Mouse (Mus musculus) lung, adult 2 months (tissue): ENCODE results near the gene Pcbp4. TPM values are rescaled to one million over a fixed set of nuclear protein-coding genes. Genes with fewer than 3 reads are reported as not detected.

ENCODE experiments used
- DNase-seq: peaks from one replicate; pipeline ENCODE4 v3.0.0; 2022
- H3K4me1 ChIP-seq: fragments of 200-500 bp; 2 replicates; pipeline ENCODE4 v1.6.1; 2011; ENCODE audit warnings: low read length; ENCODE audit not compliant: control insufficient read depth, insufficient read depth
- H3K4me3 ChIP-seq: fragments of 200-500 bp; replicated peaks from 2 replicates; pipeline ENCODE3; 2011; ENCODE audit warnings: low read depth, mild to moderate bottlenecking, control low read depth, low read length; ENCODE audit errors: extremely low read depth
- CTCF ChIP-seq: fragments of 200-500 bp; IDR thresholded peaks from 2 replicates; pipeline ENCODE4 v1.5.1; 2011; ENCODE audit warnings: mild to moderate bottlenecking, low read length, control low read depth; ENCODE audit not compliant: insufficient read depth
- POLR2A ChIP-seq: fragments of 200-500 bp; IDR thresholded peaks from 2 replicates; pipeline ENCODE4 v1.6.1; 2011; ENCODE audit warnings: low read depth, mild to moderate bottlenecking, control low read depth, low read length, borderline replicate concordance; ENCODE audit errors: extremely low read depth
- WGBS: fragments of 180-500 bp; shearing (Covaris S2); methylation state at CpG from one replicate; pipeline ENCODE4 v1.1.7; 2018; 5-methylcytosine and 5-hydroxymethylcytosine counted together
- polyA plus RNA-seq: library from polyadenylated mRNA; depleted of rRNA; stranded (reverse); fragments of >200 nt; gene quantifications from 2 replicates; pipeline ENCODE4 v1.2.3, GENCODE M21; 2012

Pcbp4 gene
- polyA plus RNA-seq, 1 experiment, result 70.7 TPM

GRCm38 (mm10) chr9:106454071-106454761 lies 1.1 kb downstream of the Pcbp4 start:
- H3K4me1 ChIP-seq, result peaks cover 14% of the 10 kb centered on the region
- peak overlapping the region; percentile 73 for H3K4me3 ChIP-seq
- TF ChIP-seq POLR2A (no peak), CTCF (no peak)
- 18% methylated on average over 18 of the region's 20 CpGs for WGBS
- DNase-seq, result no peak

DNA sequence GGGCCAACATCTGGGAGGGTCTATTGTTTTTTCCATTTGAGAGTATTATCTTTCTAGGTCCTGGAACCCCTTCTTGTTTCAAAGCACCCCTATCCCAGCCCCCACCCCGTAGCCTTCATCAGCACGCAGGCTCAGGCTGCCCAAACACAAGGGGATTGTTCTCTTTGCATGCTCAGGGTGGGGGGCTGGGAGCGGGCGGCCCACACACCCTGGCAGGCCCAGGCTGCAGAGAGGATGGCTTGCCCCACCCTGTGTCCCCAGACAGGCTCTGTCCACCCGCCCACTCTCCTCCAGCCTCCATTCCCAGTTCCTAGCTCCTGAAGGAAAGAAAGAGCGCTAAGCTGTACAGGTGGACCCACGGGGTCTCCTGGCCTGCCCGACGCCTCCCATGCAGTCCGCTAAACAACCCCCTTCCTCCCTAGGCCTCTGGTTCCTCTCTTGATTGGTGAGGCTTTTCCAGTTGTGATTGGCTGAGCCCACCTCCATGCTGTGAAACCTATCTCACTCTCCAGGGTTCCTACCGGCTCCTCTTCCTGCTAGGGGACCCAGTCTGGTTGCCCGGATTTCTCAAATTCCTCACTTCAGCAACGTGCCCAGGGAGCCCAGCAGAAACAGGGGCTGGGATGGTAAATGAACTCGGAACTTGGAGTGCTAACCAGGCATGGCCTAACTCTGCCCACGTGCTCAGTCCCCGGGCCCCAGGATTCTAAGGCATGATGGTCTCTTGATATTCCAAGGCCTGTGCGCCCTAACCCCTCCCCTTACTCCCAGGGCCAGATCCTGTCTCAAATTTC lies 2.0 kb downstream of the Pcbp4 start:
- Histone ChIP-seq H3K4me1 (peaks cover 11% of the 10 kb centered on the region), H3K4me3 (no peak overlapping the region)
- TF ChIP-seq CTCF (no peak), POLR2A (no peak)
- no peak for DNase-seq
- 55% methylated on average over 17 of the region's 17 CpGs for WGBS

GRCm38 (mm10) chr9:106456325-106457162 lies 3.5 kb downstream of the Pcbp4 start:
- WGBS, result 60% methylated on average over 15 of the region's 15 CpGs
- DNase-seq, result no peak
- H3K4me1 ChIP-seq, result peaks cover 5% of the 10 kb centered on the region; the same call in 1 of the 2 replicates
- TF ChIP-seq POLR2A, result no peak
- no peak for TF ChIP-seq CTCF
- H3K4me3 ChIP-seq, result no peak overlapping the region

DNA sequence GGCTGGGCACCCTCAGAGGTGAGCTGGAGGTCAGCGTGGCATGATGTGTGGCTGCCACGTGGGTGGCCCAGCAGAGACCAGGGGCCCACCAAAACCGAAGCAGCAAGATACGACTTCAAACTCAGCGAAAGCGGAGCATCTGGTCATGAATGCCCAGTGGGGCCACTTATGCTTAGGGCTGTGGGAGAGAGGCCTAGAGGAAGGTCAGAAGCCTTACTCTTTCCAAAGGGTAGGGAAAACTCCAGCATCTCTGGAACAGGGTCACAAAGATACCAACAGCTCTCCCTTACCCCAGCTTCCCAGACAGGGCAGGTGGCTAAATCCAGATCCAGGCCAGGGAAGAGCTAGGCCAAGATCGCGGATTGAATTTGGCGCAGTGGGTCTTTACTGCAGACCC lies 4.1 kb downstream of the Pcbp4 start:
- H3K4me3 ChIP-seq, result no peak overlapping the region
- H3K4me1 ChIP-seq, result peaks cover 5% of the 10 kb centered on the region; the same call in 1 of the 2 replicates
- TF ChIP-seq POLR2A (no peak), CTCF (no peak)
- WGBS, result 72% methylated on average over 9 of the region's 9 CpGs
- no peak for DNase-seq

- 81% methylated on average over 5 of the region's 5 CpGs for WGBS
- DNase-seq, result no peak
- H3K4me3 ChIP-seq, result no peak overlapping the region
- peaks cover 4% of the 10 kb centered on the region; the same call in 1 of the 2 replicates for H3K4me1 ChIP-seq
- no peak for TF ChIP-seq CTCF
- no peak for TF ChIP-seq POLR2A
Measured at GRCm38 (mm10) chr9:106457920-106458319, 4.8 kb downstream of the Pcbp4 start.

- no peak for DNase-seq
- Histone ChIP-seq H3K4me1 (no peaks in the 10 kb centered on the region), H3K4me3 (no peak overlapping the region)
- WGBS, result 77% methylated on average over 15 of the region's 15 CpGs
- TF ChIP-seq POLR2A (no peak), CTCF (no peak)
Measured at GRCm38 (mm10) chr9:106459946-106460345, 6.9 kb downstream of the Pcbp4 start.

- H3K4me3 ChIP-seq, result no peak overlapping the region
- H3K4me1 ChIP-seq, result no peaks in the 10 kb centered on the region
- TF ChIP-seq POLR2A (no peak), CTCF (no peak)
- WGBS, result 82% methylated on average over 18 of the region's 18 CpGs
- DNase-seq, result no peak
Measured at GRCm38 (mm10) chr9:106460401-106461025, 7.4 kb downstream of the Pcbp4 start.

DNA sequence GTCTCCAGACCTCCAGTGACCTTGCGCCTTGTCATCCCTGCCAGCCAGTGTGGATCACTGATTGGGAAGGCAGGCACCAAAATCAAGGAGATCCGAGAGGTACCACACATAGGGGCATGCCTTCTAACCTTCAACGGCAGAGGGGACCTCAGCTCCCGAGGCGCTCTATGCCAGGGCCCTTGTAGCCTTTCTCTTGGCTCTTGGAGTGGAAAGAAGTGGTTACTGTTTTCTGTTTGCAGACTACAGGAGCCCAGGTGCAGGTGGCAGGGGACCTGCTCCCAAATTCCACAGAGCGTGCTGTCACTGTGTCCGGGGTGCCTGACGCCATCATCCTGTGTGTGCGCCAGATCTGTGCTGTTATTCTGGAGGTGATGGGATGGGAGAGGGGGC lies 7.9 kb downstream of the Pcbp4 start:
- DNase-seq, result no peak
- no peak overlapping the region for H3K4me3 ChIP-seq
- H3K4me1 ChIP-seq, result no peaks in the 10 kb centered on the region
- WGBS, result 87% methylated on average over 9 of the region's 9 CpGs
- no peak for TF ChIP-seq CTCF
- no peak for TF ChIP-seq POLR2A

GRCm38 (mm10) chr9:106461641-106462429 lies 8.7 kb downstream of the Pcbp4 start:
- no peak for DNase-seq
- TF ChIP-seq POLR2A (no peak), CTCF (no peak)
- 86% methylated on average over 16 of the region's 16 CpGs for WGBS
- Histone ChIP-seq H3K4me1 (no peaks in the 10 kb centered on the region), H3K4me3 (no peak overlapping the region)
